Mouse (Mus musculus): Measurements from ENCODE around the gene Mkln1. TPM values are rescaled to one million over a fixed set of nuclear protein-coding genes. Genes with fewer than 3 reads are reported as not detected.
"Not testable (repeated sequence)": the region's sequence is repeated elsewhere in the genome, so short reads cannot be mapped to it uniquely, and the experiment has no call there.

Gene Mkln1
- polyA plus RNA-seq, 1 experiment from 2014 or later: 148 TPM

DNA sequence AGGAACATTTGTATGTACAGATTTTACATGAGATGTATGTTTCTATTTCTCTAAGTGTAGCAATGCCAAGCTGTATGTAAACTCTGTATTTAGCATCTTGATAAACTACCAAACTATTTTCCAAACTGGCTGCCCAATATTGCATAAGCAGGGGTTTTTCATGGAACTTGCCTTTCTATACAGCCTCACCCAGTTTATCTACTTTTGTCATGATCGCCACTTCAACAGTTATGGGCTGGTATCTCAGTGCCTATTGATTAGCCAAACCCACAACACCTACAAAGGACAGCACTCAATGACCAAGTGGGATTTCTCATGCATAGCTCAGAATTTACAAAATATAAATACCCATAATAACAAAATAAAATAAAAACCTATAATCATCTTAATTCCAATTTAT, 139.6 kb downstream of the Mkln1 start:
- ATAC-seq (ENCODE audit: low read depth): no peak
- Histone ChIP-seq H3K27me3 (ENCODE audit: control insufficient read depth, insufficient read depth, low read length) (no peaks in the 10 kb centered on the region), H3K36me3 (ENCODE audit: control insufficient read depth, insufficient read depth, low read length) (no peaks in the 10 kb centered on the region), H3K9me3 (ENCODE audit: control insufficient read depth, low read length) (no peaks in the 10 kb centered on the region), H3K4me3 (ENCODE audit: low read depth, low read length) (no peak overlapping the region), H3K4me1 (ENCODE audit: control insufficient read depth, insufficient read depth, low read length) (no peaks in the 10 kb centered on the region), H3K4me2 (ENCODE audit: low read depth, low read length) (no peak overlapping the region), H3K9ac (replicated peaks; ENCODE audit: low read depth, low read length) (no peak overlapping the region), H3K27ac (ENCODE audit: low read depth, low read length) (no peak overlapping the region)
- 94% methylated on average over 1 of the region's 1 CpGs for WGBS

DNA sequence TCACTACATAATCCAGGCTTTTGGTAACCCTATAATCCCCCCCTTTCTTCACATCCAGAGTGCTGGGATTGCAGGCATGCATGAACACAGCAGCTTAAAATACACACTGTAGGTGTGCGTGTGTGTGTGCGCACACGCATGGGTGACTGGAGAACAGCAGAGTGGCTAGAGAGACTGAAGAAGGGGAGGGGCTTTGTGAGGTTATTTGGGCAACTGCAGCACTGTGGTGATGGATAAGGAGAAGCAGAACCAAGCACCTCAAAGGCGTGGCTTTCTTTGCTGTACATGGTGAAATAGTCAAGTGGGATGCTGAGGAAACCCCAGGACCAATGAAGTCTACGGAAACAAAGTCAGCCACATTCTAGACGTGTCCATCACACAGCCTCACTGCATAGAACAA, 141.5 kb downstream of the Mkln1 start:
- Histone ChIP-seq H3K4me3 (ENCODE audit: low read depth, low read length) (no peak overlapping the region), H3K4me2 (ENCODE audit: low read depth, low read length) (no peak overlapping the region), H3K9me3 (ENCODE audit: control insufficient read depth, low read length) (no peaks in the 10 kb centered on the region), H3K27ac (ENCODE audit: low read depth, low read length) (no peak overlapping the region), H3K27me3 (ENCODE audit: control insufficient read depth, insufficient read depth, low read length) (no peaks in the 10 kb centered on the region), H3K9ac (replicated peaks; ENCODE audit: low read depth, low read length) (no peak overlapping the region), H3K4me1 (ENCODE audit: control insufficient read depth, insufficient read depth, low read length) (no peaks in the 10 kb centered on the region), H3K36me3 (ENCODE audit: control insufficient read depth, insufficient read depth, low read length) (no peaks in the 10 kb centered on the region)
- 94% methylated on average over 6 of the region's 6 CpGs for WGBS
- no peak for ATAC-seq (ENCODE audit: low read depth)

DNA sequence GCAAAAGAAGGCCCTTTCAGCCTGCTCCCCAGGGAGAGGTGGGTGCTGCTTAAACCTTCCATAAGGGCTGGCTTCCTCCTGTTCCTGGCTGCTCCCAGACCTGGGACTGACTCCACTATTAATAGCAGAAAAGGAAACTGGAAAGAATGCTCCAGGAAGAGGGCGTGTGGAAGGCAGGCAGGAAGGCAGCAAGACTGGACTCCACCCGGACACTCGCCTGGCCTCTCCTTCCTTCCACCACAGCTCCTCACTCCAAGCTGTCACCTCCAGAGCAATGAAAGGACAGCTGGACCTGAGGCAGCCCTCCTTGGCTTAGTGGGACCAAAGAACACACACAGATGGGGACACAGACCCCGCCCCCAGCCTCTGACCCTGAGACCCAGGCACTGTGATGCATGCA, 145.8 kb downstream of the Mkln1 start:
- H3K4me1 ChIP-seq (ENCODE audit: control insufficient read depth, insufficient read depth, low read length): peaks cover 5% of the 10 kb centered on the region; the same call in 1 of the 2 replicates
- no peak overlapping the region for H3K27ac ChIP-seq (ENCODE audit: low read depth, low read length)
- H3K9ac ChIP-seq (replicated peaks; ENCODE audit: low read depth, low read length): no peak overlapping the region
- H3K36me3 ChIP-seq (ENCODE audit: control insufficient read depth, insufficient read depth, low read length): no peaks in the 10 kb centered on the region
- no peak overlapping the region for H3K4me2 ChIP-seq (ENCODE audit: low read depth, low read length)
- H3K9me3 ChIP-seq (ENCODE audit: control insufficient read depth, low read length): no peaks in the 10 kb centered on the region
- no peak overlapping the region for H3K4me3 ChIP-seq (ENCODE audit: low read depth, low read length)
- ATAC-seq (ENCODE audit: low read depth): no peak
- no peaks in the 10 kb centered on the region for H3K27me3 ChIP-seq (ENCODE audit: control insufficient read depth, insufficient read depth, low read length)
- WGBS: 86% methylated on average over 4 of the region's 4 CpGs

GRCm38 (mm10) chr6:31549361-31550051, 151.0 kb downstream of the Mkln1 start:
- Histone ChIP-seq H3K36me3 (ENCODE audit: control insufficient read depth, insufficient read depth, low read length) (no peaks in the 10 kb centered on the region), H3K27ac (ENCODE audit: low read depth, low read length) (no peak overlapping the region), H3K9me3 (ENCODE audit: control insufficient read depth, low read length) (no peaks in the 10 kb centered on the region), H3K4me2 (ENCODE audit: low read depth, low read length) (no peak overlapping the region), H3K9ac (replicated peaks; ENCODE audit: low read depth, low read length) (no peak overlapping the region), H3K4me3 (ENCODE audit: low read depth, low read length) (no peak overlapping the region), H3K27me3 (ENCODE audit: control insufficient read depth, insufficient read depth, low read length) (no peaks in the 10 kb centered on the region), H3K4me1 (ENCODE audit: control insufficient read depth, insufficient read depth, low read length) (peaks cover 10% of the 10 kb centered on the region)
- WGBS: 59% methylated on average over 5 of the region's 5 CpGs
- ATAC-seq (ENCODE audit: low read depth): peak; percentile 44; the same call in 1 of the 2 replicates

GRCm38 (mm10) chr6:31550876-31551532, 152.5 kb downstream of the Mkln1 start:
- Histone ChIP-seq H3K4me3 (ENCODE audit: low read depth, low read length) (no peak overlapping the region), H3K27ac (ENCODE audit: low read depth, low read length) (no peak overlapping the region), H3K9me3 (ENCODE audit: control insufficient read depth, low read length) (no peaks in the 10 kb centered on the region), H3K36me3 (ENCODE audit: control insufficient read depth, insufficient read depth, low read length) (no peaks in the 10 kb centered on the region), H3K9ac (replicated peaks; ENCODE audit: low read depth, low read length) (no peak overlapping the region), H3K4me1 (ENCODE audit: control insufficient read depth, insufficient read depth, low read length) (peaks cover 10% of the 10 kb centered on the region), H3K4me2 (ENCODE audit: low read depth, low read length) (no peak overlapping the region), H3K27me3 (ENCODE audit: control insufficient read depth, insufficient read depth, low read length) (no peaks in the 10 kb centered on the region)
- WGBS: 85% methylated on average over 22 of the region's 22 CpGs
- ATAC-seq (ENCODE audit: low read depth): no peak

DNA sequence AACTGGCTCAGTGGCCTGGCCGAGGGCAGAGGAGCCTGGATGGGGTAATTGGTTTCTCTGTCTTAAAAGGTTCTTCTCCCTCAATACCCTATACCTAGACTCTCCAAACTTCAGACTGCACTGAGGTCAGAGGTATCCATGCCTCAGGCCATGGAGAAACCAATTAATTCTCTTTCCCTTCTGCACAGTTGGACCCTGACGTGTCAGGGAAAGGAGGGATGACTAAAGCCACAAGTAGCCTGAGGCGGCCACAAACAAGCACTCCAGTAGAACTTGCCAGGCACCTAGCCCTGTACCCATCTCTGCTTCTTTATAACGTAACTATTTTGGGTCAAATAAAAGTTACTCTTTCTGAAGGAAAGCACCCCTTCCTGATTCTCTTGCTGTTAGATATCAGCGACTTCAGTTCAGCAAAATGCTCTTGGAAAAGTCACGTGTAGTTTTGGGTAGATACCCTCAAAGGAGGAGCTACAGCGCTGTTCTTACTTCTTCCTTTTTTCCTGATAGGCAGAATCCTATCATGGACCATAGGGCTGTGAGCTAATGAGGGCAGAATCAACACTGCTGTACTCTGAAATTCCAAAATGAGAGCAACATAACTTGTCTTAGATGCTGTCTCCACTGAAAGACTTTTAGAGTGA, 158.0 kb downstream of the Mkln1 start:
- Histone ChIP-seq H3K4me3 (ENCODE audit: low read depth, low read length) (no peak overlapping the region), H3K9me3 (ENCODE audit: control insufficient read depth, low read length) (no peaks in the 10 kb centered on the region), H3K36me3 (ENCODE audit: control insufficient read depth, insufficient read depth, low read length) (no peaks in the 10 kb centered on the region), H3K9ac (replicated peaks; ENCODE audit: low read depth, low read length) (no peak overlapping the region), H3K4me2 (ENCODE audit: low read depth, low read length) (no peak overlapping the region), H3K4me1 (ENCODE audit: control insufficient read depth, insufficient read depth, low read length) (peaks cover 9% of the 10 kb centered on the region), H3K27me3 (ENCODE audit: control insufficient read depth, insufficient read depth, low read length) (no peaks in the 10 kb centered on the region), H3K27ac (ENCODE audit: low read depth, low read length) (no peak overlapping the region)
- WGBS: 89% methylated on average over 7 of the region's 7 CpGs
- no peak for ATAC-seq (ENCODE audit: low read depth)

GRCm38 (mm10) chr6:31560138-31560959, 161.8 kb downstream of the Mkln1 start:
- H3K9ac ChIP-seq (replicated peaks; ENCODE audit: low read depth, low read length): no peak overlapping the region
- no peaks in the 10 kb centered on the region for H3K9me3 ChIP-seq (ENCODE audit: control insufficient read depth, low read length)
- H3K4me2 ChIP-seq (ENCODE audit: low read depth, low read length): peak overlapping the region; percentile 92; the same call in 1 of the 2 replicates
- H3K4me1 ChIP-seq (ENCODE audit: control insufficient read depth, insufficient read depth, low read length): peaks cover 18% of the 10 kb centered on the region
- no peaks in the 10 kb centered on the region for H3K36me3 ChIP-seq (ENCODE audit: control insufficient read depth, insufficient read depth, low read length)
- H3K27me3 ChIP-seq (ENCODE audit: control insufficient read depth, insufficient read depth, low read length): no peaks in the 10 kb centered on the region
- WGBS: 11% methylated on average over 13 of the region's 13 CpGs
- no peak overlapping the region for H3K27ac ChIP-seq (ENCODE audit: low read depth, low read length)
- ATAC-seq (ENCODE audit: low read depth): no peak
- no peak overlapping the region for H3K4me3 ChIP-seq (ENCODE audit: low read depth, low read length)

DNA sequence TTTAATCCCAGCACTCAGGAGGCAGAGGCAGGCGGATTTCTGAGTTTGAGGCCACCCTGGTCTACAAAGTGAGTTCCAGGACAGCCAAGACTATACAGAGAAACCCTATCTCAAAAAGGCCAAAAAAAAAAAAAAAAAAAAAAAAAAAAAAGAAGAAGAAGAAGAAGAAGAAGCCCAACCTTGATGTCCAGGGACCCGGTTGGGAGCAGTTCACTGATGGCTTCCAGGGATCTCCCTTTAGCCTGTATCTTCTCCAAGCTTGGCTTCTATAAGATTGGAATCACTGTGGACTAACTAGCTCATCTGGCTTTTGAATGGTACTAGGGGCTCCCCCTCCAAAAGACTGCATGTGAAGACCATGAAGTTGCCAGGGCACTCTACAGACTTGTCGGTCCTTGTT, 163.4 kb downstream of the Mkln1 start:
- WGBS: 64% methylated on average over 3 of the region's 3 CpGs
- Histone ChIP-seq H3K4me2 (ENCODE audit: low read depth, low read length) (peak overlapping the region; percentile 92), H3K4me1 (ENCODE audit: control insufficient read depth, insufficient read depth, low read length) (peaks cover 19% of the 10 kb centered on the region), H3K4me3 (ENCODE audit: low read depth, low read length) (peak overlapping the region; percentile 76)
- not testable (repeated sequence) for H3K27ac ChIP-seq (ENCODE audit: low read depth, low read length); H3K9ac ChIP-seq (replicated peaks; ENCODE audit: low read depth, low read length); H3K9me3 ChIP-seq (ENCODE audit: control insufficient read depth, low read length); H3K36me3 ChIP-seq (ENCODE audit: control insufficient read depth, insufficient read depth, low read length); H3K27me3 ChIP-seq (ENCODE audit: control insufficient read depth, insufficient read depth, low read length); ATAC-seq (ENCODE audit: low read depth)

Data from neural tube, embryonic 14.5 days (tissue).